Mouse (Mus musculus) spleen, adult 2 months (tissue): ENCODE measurements around the gene Kat6b. TPM values are rescaled to one million over a fixed set of nuclear protein-coding genes. Genes with fewer than 3 reads are reported as not detected.
"Not testable (repeated sequence)": the region's sequence is repeated elsewhere in the genome, so short reads cannot be mapped to it uniquely, and the experiment has no call there.

Source experiments
- DNase-seq, 2 experiments: peaks; one replicate each; pipeline versions ENCODE4 v3.0.0 to v3.0.0-alpha.2; 2012 to 2021; ENCODE audit warnings: low spot score in 2 of 2, low read depth in 1 of 2
- H3K27ac ChIP-seq: fragments of 200-500 bp; 2 replicates; pipeline ENCODE4 v1.5.1; 2012; ENCODE audit warnings: low read length, inconsistent platforms; ENCODE audit not compliant: insufficient read depth
- H3K27me3 ChIP-seq: fragments of 200-500 bp; 2 replicates; pipeline ENCODE4 v1.6.1; 2012; ENCODE audit warnings: mild to moderate bottlenecking, moderate library complexity, low read length, inconsistent platforms; ENCODE audit not compliant: control insufficient read depth, insufficient read depth
- H3K36me3 ChIP-seq: fragments of 200-500 bp; 2 replicates; pipeline ENCODE4 v1.6.1; 2012; ENCODE audit warnings: mild to moderate bottlenecking, low read length, inconsistent platforms; ENCODE audit not compliant: control insufficient read depth, insufficient read depth
- H3K4me1 ChIP-seq: fragments of 200-500 bp; 2 replicates; pipeline ENCODE4 v1.6.1; 2011; ENCODE audit warnings: inconsistent platforms; ENCODE audit not compliant: control insufficient read depth, insufficient read depth, insufficient read length
- H3K4me3 ChIP-seq: fragments of 200-500 bp; 2 replicates; pipeline ENCODE4 v1.5.1; 2011; ENCODE audit warnings: mild to moderate bottlenecking, inconsistent platforms; ENCODE audit not compliant: insufficient read depth, insufficient read length; ENCODE audit errors: extremely low read depth
- CTCF ChIP-seq: fragments of 200-500 bp; IDR thresholded peaks from 2 replicates; pipeline ENCODE4 v1.5.1; 2011; ENCODE audit warnings: mild to moderate bottlenecking, inconsistent platforms; ENCODE audit not compliant: insufficient read depth, insufficient read length, insufficient replicate concordance; ENCODE audit errors: extremely low read depth
- POLR2A ChIP-seq: fragments of 200-500 bp; IDR thresholded peaks from 2 replicates; pipeline ENCODE4 v1.6.1; 2011; ENCODE audit warnings: low read depth, low read length, inconsistent platforms
- WGBS: fragments of 180-500 bp; shearing (Covaris S2); methylation state at CpG from one replicate; pipeline ENCODE4 v1.1.7; 2018; 5-methylcytosine and 5-hydroxymethylcytosine counted together
- polyA plus RNA-seq: library from polyadenylated mRNA; depleted of rRNA; stranded (reverse); fragments of >200 nt; gene quantifications from 2 replicates; pipeline ENCODE4 v1.2.3, GENCODE M21; 2012

Gene Kat6b
- polyA plus RNA-seq, 1 experiment = 6.1 TPM

DNA sequence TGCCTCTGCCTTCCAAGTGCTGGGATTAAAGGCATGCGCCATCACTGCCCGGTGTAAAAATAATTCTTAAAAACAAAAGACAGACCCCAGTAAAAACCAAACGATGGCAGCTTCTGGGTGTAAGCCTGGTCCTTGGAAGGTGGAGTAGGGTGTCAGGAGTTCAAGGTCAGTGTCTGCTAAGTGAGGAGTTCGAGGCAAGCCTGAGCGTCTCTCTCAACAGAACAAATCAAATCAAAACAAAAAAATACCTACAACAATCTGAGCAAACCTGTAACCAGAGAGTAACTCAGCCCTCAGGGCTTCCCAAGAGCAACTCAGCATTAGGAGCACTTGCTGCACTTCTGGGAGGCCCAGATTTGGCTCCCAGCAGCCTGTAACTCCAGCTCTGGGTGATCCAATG lies 1.0 kb upstream of the Kat6b start:
- Histone ChIP-seq H3K36me3 (no peaks in the 10 kb centered on the region), H3K27me3 (no peaks in the 10 kb centered on the region), H3K4me3 (no peak overlapping the region), H3K4me1 (no peaks in the 10 kb centered on the region), H3K27ac (no peak overlapping the region)
- no peak for TF ChIP-seq CTCF
- no peak for TF ChIP-seq POLR2A
- DNase-seq = no peak
- WGBS = 93% methylated on average over 5 of the region's 5 CpGs

DNA sequence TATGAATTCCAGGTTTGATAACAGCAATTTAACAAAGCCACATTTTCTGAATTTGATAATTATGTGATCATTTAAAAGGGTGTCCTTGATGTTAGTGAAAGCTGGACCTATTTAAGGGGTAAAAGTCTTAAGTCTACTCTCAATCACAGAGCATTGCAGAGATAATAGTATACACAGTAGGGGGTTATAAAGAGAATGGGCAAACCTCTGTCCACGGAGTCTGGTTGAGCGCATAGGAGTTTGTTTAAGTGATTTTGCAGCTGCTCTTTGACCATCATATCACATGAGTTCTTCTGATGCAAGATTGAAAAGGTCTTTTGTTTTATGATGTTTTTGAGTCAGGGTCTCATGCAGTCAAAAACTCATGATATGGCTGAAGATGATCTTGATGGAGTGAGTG lies 3.0 kb downstream of the Kat6b start:
- no peak for DNase-seq
- no peaks in the 10 kb centered on the region for H3K36me3 ChIP-seq
- no peak overlapping the region for H3K27ac ChIP-seq
- H3K27me3 ChIP-seq = no peaks in the 10 kb centered on the region
- no peaks in the 10 kb centered on the region for H3K4me1 ChIP-seq
- TF ChIP-seq CTCF (no peak), POLR2A (no peak)
- H3K4me3 ChIP-seq = no peak overlapping the region
- WGBS = 98% methylated on average over 2 of the region's 2 CpGs

DNA sequence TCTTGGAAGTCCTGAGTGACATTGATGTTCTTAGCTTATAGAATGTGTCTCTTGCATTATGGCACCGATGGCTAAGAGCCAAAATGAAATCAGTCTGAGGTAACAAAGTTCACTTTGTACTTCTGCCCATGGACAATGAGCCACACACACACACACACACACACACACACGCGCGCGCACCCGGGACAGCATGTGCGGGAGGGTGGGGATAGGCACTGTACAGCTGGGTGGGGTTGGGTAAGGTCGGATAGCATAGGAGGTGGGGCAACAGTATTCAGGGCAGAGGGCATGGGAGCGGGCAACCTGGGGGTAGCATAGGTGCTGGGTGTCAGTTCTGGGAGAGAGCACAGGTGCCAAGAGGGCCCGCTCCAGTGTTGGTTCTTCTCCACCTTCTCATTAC lies 3.5 kb downstream of the Kat6b start:
- no peaks in the 10 kb centered on the region for H3K4me1 ChIP-seq
- H3K4me3 ChIP-seq = no peak overlapping the region
- H3K36me3 ChIP-seq = no peaks in the 10 kb centered on the region
- H3K27me3 ChIP-seq = no peaks in the 10 kb centered on the region
- WGBS = 91% methylated on average over 10 of the region's 10 CpGs
- DNase-seq = no peak
- TF ChIP-seq POLR2A (no peak), CTCF (no peak)
- no peak overlapping the region for H3K27ac ChIP-seq

DNA sequence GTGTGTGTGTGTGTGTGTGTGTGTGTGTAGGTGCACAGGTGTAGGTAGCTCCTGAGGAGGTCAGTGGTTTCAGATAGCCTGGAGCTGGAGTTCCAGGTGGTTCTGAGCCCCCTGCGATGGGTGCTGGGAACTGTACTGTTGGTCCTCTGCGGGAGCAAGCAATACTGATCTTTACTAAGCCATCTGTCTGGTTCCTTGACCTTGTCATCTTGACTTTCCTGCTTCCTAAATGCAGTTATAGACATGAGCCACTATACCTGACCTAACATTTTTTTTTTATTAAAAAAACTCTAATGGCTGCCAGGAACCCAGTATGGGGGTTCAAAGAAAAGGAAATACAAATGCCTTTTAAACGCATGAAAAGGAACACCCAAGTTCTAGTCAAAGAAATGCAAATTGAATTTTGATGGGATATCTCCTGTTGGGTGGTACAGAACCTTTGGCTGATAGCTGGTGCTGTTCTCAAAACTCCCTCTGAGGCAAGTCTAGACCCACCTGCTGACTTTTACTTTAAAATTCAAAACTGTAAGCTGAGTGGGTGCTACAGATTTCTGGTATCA lies 4.8 kb downstream of the Kat6b start:
- WGBS = 93% methylated on average over 3 of the region's 3 CpGs
- no peaks in the 10 kb centered on the region for H3K4me1 ChIP-seq
- TF ChIP-seq CTCF = no peak
- TF ChIP-seq POLR2A = no peak
- H3K36me3 ChIP-seq = no peaks in the 10 kb centered on the region
- no peak overlapping the region for H3K27ac ChIP-seq
- no peak overlapping the region for H3K4me3 ChIP-seq
- no peaks in the 10 kb centered on the region for H3K27me3 ChIP-seq
- no peak for DNase-seq

DNA sequence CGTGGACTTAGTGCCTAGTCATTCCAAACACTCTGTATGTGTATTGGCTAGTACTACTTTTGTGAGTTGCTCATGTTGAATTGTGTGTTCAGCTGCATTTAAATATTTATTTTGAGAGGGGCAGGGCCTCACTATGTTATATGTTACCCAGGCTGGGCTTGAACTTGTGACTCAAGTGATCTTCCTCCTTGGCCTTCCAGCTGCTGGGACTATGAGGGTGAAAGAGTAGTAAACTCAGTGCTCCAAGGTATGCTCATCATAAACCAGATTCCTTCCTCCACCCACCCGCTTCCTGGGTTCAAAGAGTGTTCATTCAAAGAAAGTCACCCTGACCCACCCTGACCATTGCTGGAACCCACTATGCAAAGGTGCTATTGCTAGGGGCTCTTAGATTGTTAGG lies 5.9 kb downstream of the Kat6b start:
- H3K4me1 ChIP-seq, H3K4me3 ChIP-seq, H3K27me3 ChIP-seq, H3K27ac ChIP-seq, DNase-seq, H3K36me3 ChIP-seq: not testable (repeated sequence)
- 90% methylated on average over 2 of the region's 2 CpGs for WGBS

DNA sequence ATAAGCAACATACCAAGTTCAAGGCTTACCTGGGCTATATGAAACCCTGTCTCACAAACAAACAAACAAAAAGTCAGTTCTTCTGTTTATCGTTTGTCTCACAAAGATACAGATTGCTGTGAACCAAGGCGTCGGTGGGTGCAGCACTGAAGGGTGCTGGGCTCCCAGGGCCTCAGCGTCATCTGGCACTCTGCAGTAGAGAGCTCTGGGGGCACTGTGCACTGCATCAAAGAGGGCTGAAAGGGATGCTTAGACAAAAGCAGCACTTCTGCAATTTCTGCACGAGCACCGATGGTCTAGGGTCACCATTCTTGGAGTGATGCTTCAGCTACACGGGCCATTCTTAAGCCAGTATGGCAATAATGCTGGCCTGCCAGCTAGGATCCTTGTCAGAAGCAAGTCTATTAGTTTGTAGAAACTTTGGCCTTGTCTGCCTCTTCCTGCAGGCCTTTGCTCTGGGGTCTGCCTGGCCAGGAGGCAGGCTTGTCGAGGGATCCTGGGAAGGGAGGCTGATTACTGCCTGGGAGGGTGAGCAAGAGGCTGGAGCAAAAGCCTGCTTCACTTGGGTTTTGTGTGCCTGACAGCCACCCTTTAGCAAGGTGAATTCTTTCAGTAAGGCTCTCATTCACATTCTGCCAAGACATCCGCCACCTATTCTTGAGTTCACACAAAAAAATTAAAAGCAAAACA lies 7.3 kb downstream of the Kat6b start:
- WGBS = 89% methylated on average over 8 of the region's 9 CpGs
- not testable (repeated sequence) for H3K4me3 ChIP-seq, DNase-seq, H3K4me1 ChIP-seq, H3K36me3 ChIP-seq, H3K27me3 ChIP-seq, H3K27ac ChIP-seq

DNA sequence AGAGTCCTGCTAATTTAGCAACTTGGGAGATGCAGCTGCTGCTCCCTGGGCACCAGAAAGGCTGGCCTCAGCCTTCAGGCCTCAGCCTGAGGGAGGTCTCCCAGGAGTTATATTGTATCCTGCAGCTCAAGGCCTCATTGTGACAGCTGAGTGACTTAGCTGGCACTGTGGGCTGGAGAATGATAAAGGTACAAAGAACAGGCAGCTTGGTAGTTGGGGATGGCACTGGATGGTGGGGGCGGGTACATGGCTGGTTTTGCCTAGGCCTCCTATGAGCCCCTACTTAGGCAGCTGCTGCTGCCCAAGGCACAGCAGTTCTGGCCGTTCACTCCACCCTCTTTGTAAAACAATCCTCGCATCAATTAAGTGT lies 7.9 kb downstream of the Kat6b start:
- no peak for DNase-seq
- TF ChIP-seq POLR2A (no peak), CTCF (no peak)
- Histone ChIP-seq H3K27me3 (no peaks in the 10 kb centered on the region), H3K4me3 (no peak overlapping the region), H3K27ac (no peak overlapping the region), H3K36me3 (no peaks in the 10 kb centered on the region), H3K4me1 (no peaks in the 10 kb centered on the region)
- WGBS = 91% methylated on average over 3 of the region's 3 CpGs

DNA sequence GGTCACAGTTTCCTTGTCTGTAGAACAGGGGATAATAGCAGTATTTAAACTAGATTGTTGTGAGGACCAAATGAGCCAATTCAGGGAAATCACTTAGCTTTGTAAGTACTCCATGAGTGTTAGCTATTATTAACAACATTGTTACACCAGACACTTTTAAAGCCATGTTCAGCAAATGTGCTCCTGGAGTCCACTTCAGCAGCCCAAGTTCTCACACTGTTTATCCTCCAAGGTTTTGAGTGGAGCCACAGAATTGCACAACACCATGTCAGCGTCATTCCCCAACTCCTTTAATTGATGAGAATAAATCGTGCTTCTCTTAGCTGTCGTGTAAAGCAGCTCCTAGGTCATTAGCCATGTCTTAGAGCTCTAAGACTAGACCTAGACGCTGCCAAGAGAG lies 8.9 kb downstream of the Kat6b start:
- Histone ChIP-seq H3K27me3 (no peaks in the 10 kb centered on the region), H3K27ac (no peak overlapping the region), H3K4me1 (no peaks in the 10 kb centered on the region), H3K4me3 (no peak overlapping the region), H3K36me3 (no peaks in the 10 kb centered on the region)
- no peak for TF ChIP-seq CTCF
- no peak for TF ChIP-seq POLR2A
- 80% methylated on average over 4 of the region's 4 CpGs for WGBS
- DNase-seq = no peak
